Mouse (Mus musculus): ENCODE data around the gene Kl. TPM values are rescaled to one million over a fixed set of nuclear protein-coding genes. Genes with fewer than 3 reads are reported as not detected.

Gene Kl
- polyA plus RNA-seq, 1 experiment from 2014 or later: 0.64 TPM

GRCm38 (mm10) chr5:150936213-150936612, 16.2 kb upstream of the Kl start:
- no peak overlapping the region for H3K4me3 ChIP-seq
- 55% methylated on average over 5 of the region's 5 CpGs for WGBS
- H3K27ac ChIP-seq (replicated peaks): no peak overlapping the region
- no peak overlapping the region for H3K4me2 ChIP-seq (replicated peaks)
- H3K9ac ChIP-seq (replicated peaks): no peak overlapping the region
- H3K27me3 ChIP-seq: no peaks in the 10 kb centered on the region
- no peaks in the 10 kb centered on the region; the same call in 1 of the 2 replicates for H3K4me1 ChIP-seq
- no peak for ATAC-seq (ENCODE audit: low FRiP score, low read depth)
- H3K9me3 ChIP-seq: no peaks in the 10 kb centered on the region
- no peaks in the 10 kb centered on the region for H3K36me3 ChIP-seq

GRCm38 (mm10) chr5:150936807-150937206, 15.6 kb upstream of the Kl start:
- Histone ChIP-seq H3K27me3 (no peaks in the 10 kb centered on the region), H3K4me2 (replicated peaks) (no peak overlapping the region), H3K4me1 (no peaks in the 10 kb centered on the region; the same call in 1 of the 2 replicates), H3K4me3 (no peak overlapping the region), H3K9ac (replicated peaks) (no peak overlapping the region), H3K27ac (replicated peaks) (no peak overlapping the region), H3K9me3 (no peaks in the 10 kb centered on the region), H3K36me3 (no peaks in the 10 kb centered on the region)
- no peak for ATAC-seq (ENCODE audit: low FRiP score, low read depth)
- WGBS: 74% methylated on average over 4 of the region's 4 CpGs

- no peak for ATAC-seq (ENCODE audit: low FRiP score, low read depth)
- Histone ChIP-seq H3K9me3 (no peaks in the 10 kb centered on the region), H3K27me3 (no peaks in the 10 kb centered on the region), H3K36me3 (no peaks in the 10 kb centered on the region), H3K27ac (replicated peaks) (no peak overlapping the region), H3K4me3 (no peak overlapping the region), H3K4me2 (replicated peaks) (no peak overlapping the region), H3K9ac (replicated peaks) (no peak overlapping the region), H3K4me1 (no peaks in the 10 kb centered on the region; the same call in 1 of the 2 replicates)
- 61% methylated on average over 2 of the region's 2 CpGs for WGBS
Observed at GRCm38 (mm10) chr5:150937501-150937900, 14.9 kb upstream of the Kl start.

DNA sequence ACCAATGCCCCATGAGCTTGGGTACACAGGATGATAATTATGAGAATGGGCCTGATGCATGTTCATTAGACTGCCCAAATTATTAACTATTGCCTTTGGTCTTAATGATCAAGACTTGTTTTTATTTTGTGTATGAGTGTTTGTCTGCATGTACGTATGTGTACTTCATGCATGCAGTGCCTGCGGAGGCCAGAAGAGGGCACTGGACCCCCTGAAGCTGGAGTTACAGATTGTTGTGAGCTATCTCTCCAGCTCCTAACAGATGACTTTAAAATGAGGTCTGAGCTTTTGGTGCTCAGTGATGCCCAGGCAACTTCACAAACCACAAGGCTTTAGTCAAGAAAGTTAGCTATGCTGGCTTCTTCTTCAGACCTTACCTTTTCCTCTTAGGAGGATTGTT, 6.8 kb upstream of the Kl start:
- no peaks in the 10 kb centered on the region for H3K9me3 ChIP-seq
- H3K36me3 ChIP-seq: no peaks in the 10 kb centered on the region
- WGBS: 89% methylated on average over 2 of the region's 2 CpGs
- no peak overlapping the region for H3K4me3 ChIP-seq
- H3K27ac ChIP-seq (replicated peaks): no peak overlapping the region
- no peaks in the 10 kb centered on the region for H3K4me1 ChIP-seq
- H3K9ac ChIP-seq (replicated peaks): no peak overlapping the region
- no peaks in the 10 kb centered on the region for H3K27me3 ChIP-seq
- no peak for ATAC-seq (ENCODE audit: low FRiP score, low read depth)
- H3K4me2 ChIP-seq (replicated peaks): no peak overlapping the region

DNA sequence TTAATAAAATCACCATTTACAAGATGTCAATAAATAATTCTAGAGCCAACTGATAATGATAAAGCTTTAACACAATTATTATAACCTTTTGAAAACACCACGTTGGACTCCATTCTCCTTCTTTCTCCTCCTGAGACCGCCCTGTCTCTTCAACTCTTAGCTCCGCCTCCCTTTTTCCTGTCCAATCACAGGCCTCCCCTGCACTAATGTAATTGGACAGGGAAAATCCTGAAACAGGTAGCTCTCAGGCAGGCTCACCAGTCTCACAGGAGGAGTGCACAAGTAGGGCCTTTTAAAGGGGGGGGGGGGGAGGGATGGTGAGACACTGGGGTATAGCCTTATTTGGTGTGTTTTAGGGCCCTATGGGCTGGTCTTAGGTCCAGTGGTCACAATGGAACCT, 3.3 kb upstream of the Kl start:
- Histone ChIP-seq H3K9me3 (no peaks in the 10 kb centered on the region), H3K36me3 (no peaks in the 10 kb centered on the region)
- WGBS: 87% methylated on average over 3 of the region's 3 CpGs

GRCm38 (mm10) chr5:150951325-150951724, 1.1 kb upstream of the Kl start:
- no peak overlapping the region for H3K4me2 ChIP-seq (replicated peaks)
- WGBS: 89% methylated on average over 7 of the region's 7 CpGs
- no peak for ATAC-seq (ENCODE audit: low FRiP score, low read depth)
- no peak overlapping the region for H3K27ac ChIP-seq (replicated peaks)
- H3K4me1 ChIP-seq: peaks cover 9% of the 10 kb centered on the region; the same call in 1 of the 2 replicates
- no peak overlapping the region for H3K9ac ChIP-seq (replicated peaks)
- no peaks in the 10 kb centered on the region for H3K36me3 ChIP-seq
- peaks cover 37% of the 10 kb centered on the region for H3K27me3 ChIP-seq
- no peak overlapping the region for H3K4me3 ChIP-seq
- H3K9me3 ChIP-seq: no peaks in the 10 kb centered on the region

More for the DNA sequence above, 3.3 kb upstream of the Kl start:
- peaks cover 33% of the 10 kb centered on the region for H3K27me3 ChIP-seq
- H3K4me2 ChIP-seq (replicated peaks): no peak overlapping the region
- no peak overlapping the region for H3K27ac ChIP-seq (replicated peaks)
- no peak overlapping the region for H3K4me3 ChIP-seq
- no peak overlapping the region for H3K9ac ChIP-seq (replicated peaks)
- H3K4me1 ChIP-seq: peaks cover 9% of the 10 kb centered on the region; the same call in 1 of the 2 replicates
- ATAC-seq (ENCODE audit: low FRiP score, low read depth): no peak

DNA sequence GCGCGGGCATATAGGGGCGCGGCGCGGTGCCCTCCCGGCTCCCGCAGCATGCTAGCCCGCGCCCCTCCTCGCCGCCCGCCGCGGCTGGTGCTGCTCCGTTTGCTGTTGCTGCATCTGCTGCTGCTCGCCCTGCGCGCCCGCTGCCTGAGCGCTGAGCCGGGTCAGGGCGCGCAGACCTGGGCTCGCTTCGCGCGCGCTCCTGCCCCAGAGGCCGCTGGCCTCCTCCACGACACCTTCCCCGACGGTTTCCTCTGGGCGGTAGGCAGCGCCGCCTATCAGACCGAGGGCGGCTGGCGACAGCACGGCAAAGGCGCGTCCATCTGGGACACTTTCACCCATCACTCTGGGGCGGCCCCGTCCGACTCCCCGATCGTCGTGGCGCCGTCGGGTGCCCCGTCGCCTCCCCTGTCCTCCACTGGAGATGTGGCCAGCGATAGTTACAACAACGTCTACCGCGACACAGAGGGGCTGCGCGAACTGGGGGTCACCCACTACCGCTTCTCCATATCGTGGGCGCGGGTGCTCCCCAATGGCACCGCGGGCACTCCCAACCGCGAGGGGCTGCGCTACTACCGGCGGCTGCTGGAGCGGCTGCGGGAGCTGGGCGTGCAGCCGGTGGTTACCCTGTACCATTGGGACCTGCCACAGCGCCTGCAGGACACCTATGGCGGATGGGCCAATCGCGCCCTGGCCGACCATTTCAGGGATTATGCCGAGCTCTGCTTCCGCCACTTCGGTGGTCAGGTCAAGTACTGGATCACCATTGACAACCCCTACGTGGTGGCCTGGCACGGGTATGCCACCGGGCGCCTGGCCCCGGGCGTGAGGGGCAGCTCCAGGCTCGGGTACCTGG, 488 bp downstream of the Kl start:
- Histone ChIP-seq H3K27me3 (peaks cover 37% of the 10 kb centered on the region), H3K4me2 (replicated peaks) (peak overlapping the region; percentile 82), H3K27ac (replicated peaks) (no peak overlapping the region), H3K4me3 (peak overlapping the region; percentile 51), H3K9ac (replicated peaks) (peak overlapping the region; percentile 53), H3K36me3 (no peaks in the 10 kb centered on the region), H3K9me3 (no peaks in the 10 kb centered on the region), H3K4me1 (peaks cover 9% of the 10 kb centered on the region; the same call in 1 of the 2 replicates)
- WGBS: 2% methylated on average over 85 of the region's 89 CpGs
- ATAC-seq (ENCODE audit: low FRiP score, low read depth): peak; percentile 83

GRCm38 (mm10) chr5:150954791-150955190, 2.4 kb downstream of the Kl start:
- Histone ChIP-seq H3K27ac (replicated peaks) (no peak overlapping the region), H3K4me1 (peaks cover 9% of the 10 kb centered on the region; the same call in 1 of the 2 replicates), H3K4me2 (replicated peaks) (no peak overlapping the region), H3K36me3 (no peaks in the 10 kb centered on the region), H3K9ac (replicated peaks) (no peak overlapping the region), H3K4me3 (no peak overlapping the region), H3K27me3 (peaks cover 37% of the 10 kb centered on the region), H3K9me3 (no peaks in the 10 kb centered on the region)
- ATAC-seq (ENCODE audit: low FRiP score, low read depth): no peak
- 85% methylated on average over 9 of the region's 9 CpGs for WGBS

- 81% methylated on average over 1 of the region's 1 CpGs for WGBS
- H3K4me2 ChIP-seq (replicated peaks): no peak overlapping the region
- no peak overlapping the region for H3K27ac ChIP-seq (replicated peaks)
- no peak overlapping the region for H3K4me3 ChIP-seq
- no peaks in the 10 kb centered on the region for H3K4me1 ChIP-seq
- no peak overlapping the region for H3K9ac ChIP-seq (replicated peaks)
- no peak for ATAC-seq (ENCODE audit: low FRiP score, low read depth)
- H3K9me3 ChIP-seq: no peaks in the 10 kb centered on the region
- H3K27me3 ChIP-seq: no peaks in the 10 kb centered on the region
- H3K36me3 ChIP-seq: no peaks in the 10 kb centered on the region
Observed at GRCm38 (mm10) chr5:150959861-150960260, 7.5 kb downstream of the Kl start.

DNA sequence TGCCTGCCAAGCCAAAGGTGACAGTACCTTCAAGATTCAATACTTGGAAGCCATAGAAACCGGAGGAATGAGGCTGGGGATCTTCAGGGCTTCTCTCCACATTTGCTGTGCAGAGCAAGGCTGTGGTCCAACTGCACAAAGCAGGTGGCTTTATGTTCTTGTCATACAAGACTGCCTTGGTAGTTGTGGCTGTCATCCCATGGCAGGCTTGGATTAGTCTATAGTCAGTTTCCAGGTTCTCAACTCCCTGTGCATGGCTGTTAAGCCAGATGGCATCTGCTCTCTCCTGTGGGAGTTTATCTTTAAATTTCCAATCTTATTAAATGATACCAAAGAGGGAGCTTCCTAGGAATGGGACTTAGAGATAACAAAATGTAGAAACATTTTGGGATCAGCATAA, 9.2 kb downstream of the Kl start:
- no peaks in the 10 kb centered on the region for H3K36me3 ChIP-seq
- no peaks in the 10 kb centered on the region for H3K4me1 ChIP-seq
- no peak overlapping the region for H3K27ac ChIP-seq (replicated peaks)
- 85% methylated on average over 1 of the region's 1 CpGs for WGBS
- no peaks in the 10 kb centered on the region for H3K27me3 ChIP-seq
- ATAC-seq (ENCODE audit: low FRiP score, low read depth): no peak
- no peak overlapping the region for H3K4me2 ChIP-seq (replicated peaks)
- H3K9ac ChIP-seq (replicated peaks): no peak overlapping the region
- no peak overlapping the region for H3K4me3 ChIP-seq
- H3K9me3 ChIP-seq: no peaks in the 10 kb centered on the region

GRCm38 (mm10) chr5:150962756-150963155, 10.3 kb downstream of the Kl start:
- H3K4me1 ChIP-seq: no peaks in the 10 kb centered on the region
- no peak for ATAC-seq (ENCODE audit: low FRiP score, low read depth)
- no peak overlapping the region for H3K4me2 ChIP-seq (replicated peaks)
- no peak overlapping the region for H3K9ac ChIP-seq (replicated peaks)
- H3K27me3 ChIP-seq: no peaks in the 10 kb centered on the region
- no peaks in the 10 kb centered on the region for H3K9me3 ChIP-seq
- no peak overlapping the region for H3K27ac ChIP-seq (replicated peaks)
- H3K4me3 ChIP-seq: no peak overlapping the region
- 79% methylated on average over 1 of the region's 1 CpGs for WGBS
- no peaks in the 10 kb centered on the region for H3K36me3 ChIP-seq

- WGBS: 97% methylated on average over 2 of the region's 2 CpGs
- no peak overlapping the region for H3K9ac ChIP-seq (replicated peaks)
- no peaks in the 10 kb centered on the region for H3K27me3 ChIP-seq
- no peak overlapping the region for H3K4me2 ChIP-seq (replicated peaks)
- no peak for ATAC-seq (ENCODE audit: low FRiP score, low read depth)
- H3K27ac ChIP-seq (replicated peaks): no peak overlapping the region
- no peaks in the 10 kb centered on the region for H3K36me3 ChIP-seq
- no peaks in the 10 kb centered on the region for H3K4me1 ChIP-seq
- 0 out of 2 replicates have a peak, but pooled peaks cover 4% of the 10 kb centered on the region for H3K9me3 ChIP-seq
- H3K4me3 ChIP-seq: no peak overlapping the region
Observed at GRCm38 (mm10) chr5:150967925-150968324, 15.5 kb downstream of the Kl start.
